Mouse (Mus musculus) layer of hippocampus, adult 11-12 months (tissue): ENCODE data around the gene Gm49711.
A peak's percentile ranks its signal among the peaks of the same experiment; 100 is the strongest.

Experiments
- DNase-seq: peaks from one replicate; pipeline ENCODE4 v3.0.0; 2022; ENCODE audit warnings: low spot score

The Gm49711 gene

GRCm38 (mm10) chr16:92057852-92058643 lies at the start of gene Gm49711, which contains the start of the genes Mrps6 and Slc5a3:
Gm49711 (plus strand) TSS chr16:92058316.
Mrps6 (plus strand) TSS chr16:92058270.
Slc5a3 (plus strand) TSS chr16:92058322.
- peak; percentile 89 for DNase-seq

GRCm38 (mm10) chr16:92009586-92009985 lies 48.5 kb upstream of the Gm49711 start:
- no peak for DNase-seq

GRCm38 (mm10) chr16:92016792-92017191 lies 41.3 kb upstream of the Gm49711 start:
- DNase-seq, result no peak

- DNase-seq, result peak; percentile 28
Observed at GRCm38 (mm10) chr16:92019141-92020118, 38.7 kb upstream of the Gm49711 start.

GRCm38 (mm10) chr16:92021656-92022400 lies 36.3 kb upstream of the Gm49711 start:
- no peak for DNase-seq

- no peak for DNase-seq
Observed at GRCm38 (mm10) chr16:92022494-92023283, 35.4 kb upstream of the Gm49711 start.

- DNase-seq, result no peak
Observed at GRCm38 (mm10) chr16:92033286-92033685, 24.8 kb upstream of the Gm49711 start.

GRCm38 (mm10) chr16:92034676-92035075 lies 23.4 kb upstream of the Gm49711 start:
- no peak for DNase-seq

- no peak for DNase-seq
Observed at GRCm38 (mm10) chr16:92036701-92037100, 21.4 kb upstream of the Gm49711 start.

- no peak for DNase-seq
Observed at GRCm38 (mm10) chr16:92037891-92038607, 20.1 kb upstream of the Gm49711 start.

- DNase-seq, result no peak
Observed at GRCm38 (mm10) chr16:92039421-92039820, 18.7 kb upstream of the Gm49711 start.

- no peak for DNase-seq
Observed at GRCm38 (mm10) chr16:92039966-92040365, 18.1 kb upstream of the Gm49711 start.

- DNase-seq, result no peak
Observed at GRCm38 (mm10) chr16:92051777-92052310, 6.3 kb upstream of the Gm49711 start.

GRCm38 (mm10) chr16:92052569-92052968 lies 5.5 kb upstream of the Gm49711 start:
- no peak for DNase-seq

GRCm38 (mm10) chr16:92056711-92057110 lies 1.4 kb upstream of the Gm49711 start:
- DNase-seq, result no peak

- DNase-seq, result no peak
Observed at GRCm38 (mm10) chr16:92057456-92057851, 662 bp upstream of the Gm49711 start.

GRCm38 (mm10) chr16:92058644-92059620 lies 816 bp downstream of the Gm49711 start:
- DNase-seq, result no peak

- DNase-seq, result no peak
Observed at GRCm38 (mm10) chr16:92060213-92060612, 2.1 kb downstream of the Gm49711 start.

- DNase-seq, result no peak
Observed at GRCm38 (mm10) chr16:92061586-92061985, 3.5 kb downstream of the Gm49711 start.
